Mouse (Mus musculus): Measurements from ENCODE around the gene Lcn9. TPM values are rescaled to one million over a fixed set of nuclear protein-coding genes. Genes with fewer than 3 reads are reported as not detected.

Lcn9 gene
- polyA plus RNA-seq, 1 experiment from 2014 or later = not detected

DNA sequence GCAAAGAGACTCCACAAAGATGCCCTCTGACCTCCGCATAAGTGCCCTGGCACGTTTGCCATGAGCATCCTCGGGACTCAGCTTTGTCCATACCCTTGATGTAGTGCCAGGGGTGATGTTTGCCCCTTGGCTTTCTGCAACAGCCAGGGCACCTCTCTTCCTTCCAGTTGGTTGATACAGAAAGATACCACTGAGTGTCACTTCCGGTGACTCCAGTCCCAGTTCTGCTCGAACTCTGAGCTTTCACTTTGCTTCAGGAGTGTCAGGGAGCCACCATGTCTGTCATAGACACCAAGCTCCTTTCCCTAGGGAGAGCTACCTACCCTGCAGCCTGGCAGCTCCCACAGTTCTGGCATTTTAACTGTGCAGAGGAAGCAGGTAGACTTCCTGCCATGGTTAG lies 31.0 kb downstream of the Lcn9 start:
- H3K4me3 ChIP-seq = no peak overlapping the region
- H3K36me3 ChIP-seq (replicated peaks) = no peaks in the 10 kb centered on the region
- no peaks in the 10 kb centered on the region; the same call in 1 of the 2 replicates for H3K27me3 ChIP-seq (replicated peaks; ENCODE audit: low read depth, poor library complexity, severe bottlenecking)
- WGBS = 87% methylated on average over 5 of the region's 5 CpGs
- no peaks in the 10 kb centered on the region for H3K9me3 ChIP-seq
- H3K27ac ChIP-seq (replicated peaks) = no peak overlapping the region
- no peak for DNase-seq (ENCODE audit: low spot score)
- H3K4me1 ChIP-seq = peaks cover 5% of the 10 kb centered on the region; the same call in 1 of the 2 replicates

DNA sequence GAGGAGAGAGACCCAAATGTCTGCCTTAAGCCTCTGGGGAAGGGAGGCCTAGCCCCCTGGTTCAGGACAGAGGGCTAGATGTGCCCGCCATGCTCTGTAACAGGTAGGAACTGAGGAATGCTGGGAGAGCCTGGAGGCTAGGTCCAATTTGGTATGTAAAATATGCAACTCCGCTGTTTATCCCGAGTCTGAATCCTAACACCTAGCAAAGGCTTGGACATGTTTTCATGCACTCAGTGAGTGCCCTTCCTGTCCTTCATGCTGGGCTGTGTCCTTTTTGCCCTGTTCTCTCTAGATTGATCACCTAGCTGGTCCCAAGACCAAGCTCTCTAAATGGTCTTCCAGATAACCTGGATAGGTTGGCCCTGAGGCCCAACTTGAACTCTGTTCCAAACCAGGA lies 36.9 kb downstream of the Lcn9 start:
- Histone ChIP-seq H3K27ac (replicated peaks) (no peak overlapping the region), H3K36me3 (replicated peaks) (no peaks in the 10 kb centered on the region), H3K4me3 (no peak overlapping the region), H3K4me1 (peaks cover 22% of the 10 kb centered on the region), H3K9me3 (no peaks in the 10 kb centered on the region), H3K27me3 (replicated peaks; ENCODE audit: low read depth, poor library complexity, severe bottlenecking) (peaks cover 32% of the 10 kb centered on the region)
- WGBS = 83% methylated on average over 3 of the region's 3 CpGs
- DNase-seq (ENCODE audit: low spot score) = no peak

DNA sequence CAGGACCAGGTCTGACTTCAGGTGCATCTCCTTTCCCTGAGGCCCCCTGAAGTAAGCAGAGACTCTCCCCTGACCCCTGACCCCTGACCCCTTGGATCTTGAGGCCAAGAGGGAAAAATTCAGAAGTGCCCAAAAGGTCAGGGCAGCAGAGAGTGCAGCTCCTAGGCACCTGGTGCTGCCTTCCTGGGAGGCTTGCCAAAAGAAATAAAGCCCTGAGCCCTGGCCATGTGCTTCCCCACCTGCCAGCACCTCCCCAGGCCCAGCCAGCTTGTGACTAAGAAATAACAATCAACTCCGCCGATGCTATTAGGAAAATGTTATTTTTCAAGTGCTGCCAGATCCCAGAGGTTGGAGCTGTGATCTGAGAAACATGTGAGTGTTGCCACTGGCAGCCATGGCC lies 39.1 kb downstream of the Lcn9 start:
- no peak for DNase-seq (ENCODE audit: low spot score)
- peaks cover 53% of the 10 kb centered on the region for H3K27me3 ChIP-seq (replicated peaks; ENCODE audit: low read depth, poor library complexity, severe bottlenecking)
- H3K27ac ChIP-seq (replicated peaks) = no peak overlapping the region
- no peak overlapping the region for H3K4me3 ChIP-seq
- H3K4me1 ChIP-seq = peaks cover 22% of the 10 kb centered on the region
- H3K9me3 ChIP-seq = no peaks in the 10 kb centered on the region
- WGBS = 76% methylated on average over 2 of the region's 2 CpGs
- no peaks in the 10 kb centered on the region for H3K36me3 ChIP-seq (replicated peaks)

DNA sequence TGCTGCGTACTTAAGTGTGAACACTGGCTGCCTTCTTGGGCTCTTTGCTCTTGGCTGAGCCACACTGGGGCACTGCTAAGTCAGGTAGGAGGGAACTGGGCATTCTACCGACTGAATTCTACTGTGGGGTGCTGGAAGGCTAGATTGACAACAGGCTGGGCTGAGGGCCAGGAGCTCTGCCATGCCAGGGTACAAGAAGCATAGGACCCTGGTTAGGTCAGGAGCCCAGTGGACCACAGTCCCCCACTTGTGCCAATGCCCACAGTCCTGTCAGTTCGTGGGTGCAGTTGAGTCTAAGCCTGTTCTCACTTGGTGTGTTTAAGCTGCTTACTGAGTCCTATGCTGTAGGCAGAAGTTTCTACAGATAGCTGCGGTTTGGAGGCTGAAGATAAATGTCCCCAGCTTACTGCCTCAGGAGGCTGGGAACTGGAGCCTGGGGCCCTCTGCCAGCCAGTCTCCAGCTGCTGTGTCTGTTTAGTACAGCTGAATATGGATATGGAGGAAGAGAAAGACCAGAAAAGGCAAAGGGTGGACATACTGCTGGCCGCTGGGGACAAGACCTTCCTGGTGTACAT lies 39.8 kb downstream of the Lcn9 start:
- Histone ChIP-seq H3K27me3 (replicated peaks; ENCODE audit: low read depth, poor library complexity, severe bottlenecking) (peaks cover 60% of the 10 kb centered on the region), H3K9me3 (no peaks in the 10 kb centered on the region), H3K27ac (replicated peaks) (no peak overlapping the region), H3K36me3 (replicated peaks) (no peaks in the 10 kb centered on the region), H3K4me1 (peaks cover 22% of the 10 kb centered on the region), H3K4me3 (peak overlapping the region; percentile 65; the same call in 1 of the 2 replicates)
- WGBS = 62% methylated on average over 5 of the region's 5 CpGs
- no peak for DNase-seq (ENCODE audit: low spot score)

- Histone ChIP-seq H3K4me1 (peaks cover 22% of the 10 kb centered on the region), H3K27me3 (replicated peaks; ENCODE audit: low read depth, poor library complexity, severe bottlenecking) (peaks cover 63% of the 10 kb centered on the region), H3K27ac (replicated peaks) (no peak within 1 kb of the TSS), H3K36me3 (replicated peaks) (no peaks in the 10 kb centered on the region), H3K4me3 (peak within 1 kb of the TSS; percentile 65), H3K9me3 (no peaks in the 10 kb centered on the region)
- DNase-seq (ENCODE audit: low spot score) = peak; percentile 73
- under 1% methylated on average over 51 of the region's 53 CpGs for WGBS
Observed at GRCm38 (mm10) chr2:25863337-25864131, 40.6 kb downstream of the Lcn9 start, which contains the start of gene Kcnt1. Kcnt1 (plus strand) TSS chr2:25863734.

- H3K4me1 ChIP-seq = peaks cover 22% of the 10 kb centered on the region
- peak overlapping the region; percentile 65 for H3K4me3 ChIP-seq
- H3K27ac ChIP-seq (replicated peaks) = no peak overlapping the region
- peaks cover 63% of the 10 kb centered on the region for H3K27me3 ChIP-seq (replicated peaks; ENCODE audit: low read depth, poor library complexity, severe bottlenecking)
- DNase-seq (ENCODE audit: low spot score) = no peak
- no peaks in the 10 kb centered on the region for H3K36me3 ChIP-seq (replicated peaks)
- H3K9me3 ChIP-seq = no peaks in the 10 kb centered on the region
- WGBS = 6% methylated on average over 18 of the region's 18 CpGs
Observed at GRCm38 (mm10) chr2:25864230-25864629, 41.3 kb downstream of the Lcn9 start.

DNA sequence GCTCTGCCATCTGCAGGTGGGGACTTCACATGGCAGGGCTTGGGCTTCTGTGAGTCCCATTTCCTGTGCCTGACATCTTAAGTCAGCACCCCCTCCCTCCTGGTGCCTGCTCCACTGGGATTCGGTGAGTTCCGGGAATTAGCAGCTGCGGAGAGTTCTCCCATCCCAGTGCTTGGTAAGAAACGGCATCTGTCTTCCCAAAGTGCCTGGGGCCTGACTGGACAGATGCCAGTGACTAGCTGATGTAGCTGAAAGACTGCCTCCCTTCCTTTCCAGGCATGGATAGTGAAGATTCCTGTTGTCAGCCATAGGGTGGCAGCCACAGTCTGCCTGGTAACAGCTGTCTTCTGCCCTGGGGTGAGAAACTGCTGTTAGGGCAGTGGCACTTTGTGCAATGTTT lies 42.5 kb downstream of the Lcn9 start:
- Histone ChIP-seq H3K4me3 (no peak overlapping the region), H3K9me3 (no peaks in the 10 kb centered on the region), H3K27me3 (replicated peaks; ENCODE audit: low read depth, poor library complexity, severe bottlenecking) (peaks cover 63% of the 10 kb centered on the region), H3K27ac (replicated peaks) (no peak overlapping the region), H3K4me1 (peaks cover 22% of the 10 kb centered on the region), H3K36me3 (replicated peaks) (no peaks in the 10 kb centered on the region)
- no peak for DNase-seq (ENCODE audit: low spot score)
- 7% methylated on average over 4 of the region's 4 CpGs for WGBS

- DNase-seq (ENCODE audit: low spot score) = no peak
- 58% methylated on average over 5 of the region's 5 CpGs for WGBS
- H3K4me3 ChIP-seq = no peak overlapping the region
- peaks cover 22% of the 10 kb centered on the region for H3K4me1 ChIP-seq
- peaks cover 63% of the 10 kb centered on the region for H3K27me3 ChIP-seq (replicated peaks; ENCODE audit: low read depth, poor library complexity, severe bottlenecking)
- no peak overlapping the region for H3K27ac ChIP-seq (replicated peaks)
- no peaks in the 10 kb centered on the region for H3K36me3 ChIP-seq (replicated peaks)
- H3K9me3 ChIP-seq = no peaks in the 10 kb centered on the region
Observed at GRCm38 (mm10) chr2:25866656-25867055, 43.7 kb downstream of the Lcn9 start.

Other genes with a start within 250 kb of the Lcn9 start
- 1.9 and 7.7 TPM in 2 replicates for gene Mamdc4, start 248.3 kb upstream of the Lcn9 start, polyA plus RNA-seq (2016; fragmentation: Nextera tagmentation; extraction: Ambion mirVana)
- gene Phpt1, start 247.9 kb upstream of the Lcn9 start, polyA plus RNA-seq (2016; fragmentation: Nextera tagmentation; extraction: Ambion mirVana) = 146 and 155 TPM in 2 replicates
- 0.05 and 0.16 TPM in 2 replicates for gene Ajm1, start 241.4 kb upstream of the Lcn9 start, polyA plus RNA-seq (2016; fragmentation: Nextera tagmentation; extraction: Ambion mirVana)
- 77.1 and 78.2 TPM in 2 replicates for gene Rabl6, start 214.6 kb upstream of the Lcn9 start, polyA plus RNA-seq (2016; fragmentation: Nextera tagmentation; extraction: Ambion mirVana)
- gene Ccdc183, start 205.5 kb upstream of the Lcn9 start, polyA plus RNA-seq (2016; fragmentation: Nextera tagmentation; extraction: Ambion mirVana) = 0.10 and 0.11 TPM in 2 replicates
- 16.6 and 17.2 TPM in 2 replicates for gene Tmem141, start 201.1 kb upstream of the Lcn9 start, polyA plus RNA-seq (2016; fragmentation: Nextera tagmentation; extraction: Ambion mirVana)
- 0.49 and 0.57 TPM in 2 replicates for gene Fcna, start 195.1 kb upstream of the Lcn9 start, polyA plus RNA-seq (2016; fragmentation: Nextera tagmentation; extraction: Ambion mirVana)
- 0.24 TPM in 1 of 2 replicates, not detected in the other for gene Lcn8, start 170.0 kb upstream of the Lcn9 start, polyA plus RNA-seq (2016; fragmentation: Nextera tagmentation; extraction: Ambion mirVana)
- gene Lcn5, start 165.2 kb upstream of the Lcn9 start, polyA plus RNA-seq (2016; fragmentation: Nextera tagmentation; extraction: Ambion mirVana) = not detected in 2 replicates
- not detected in 2 replicates for gene Lcn6, start 146.4 kb upstream of the Lcn9 start, polyA plus RNA-seq (2016; fragmentation: Nextera tagmentation; extraction: Ambion mirVana)
- gene Lcn10, start 140.4 kb upstream of the Lcn9 start, polyA plus RNA-seq (2016; fragmentation: Nextera tagmentation; extraction: Ambion mirVana) = not detected in 2 replicates
- gene Obp2a, start 123.1 kb upstream of the Lcn9 start, polyA plus RNA-seq (2016; fragmentation: Nextera tagmentation; extraction: Ambion mirVana) = not detected in 2 replicates
- 80.3 and 82.0 TPM in 2 replicates for gene Bmyc, start 116.4 kb upstream of the Lcn9 start, polyA plus RNA-seq (2016; fragmentation: Nextera tagmentation; extraction: Ambion mirVana)
- not detected in 2 replicates for gene Obp2b, start 86.1 kb upstream of the Lcn9 start, polyA plus RNA-seq (2016; fragmentation: Nextera tagmentation; extraction: Ambion mirVana)
- gene Lcn3, start 57.6 kb upstream of the Lcn9 start, polyA plus RNA-seq (2016; fragmentation: Nextera tagmentation; extraction: Ambion mirVana) = not detected in 2 replicates
- not detected in 2 replicates for gene Lcn11, start 46.1 kb upstream of the Lcn9 start, polyA plus RNA-seq (2016; fragmentation: Nextera tagmentation; extraction: Ambion mirVana)
- not detected in 2 replicates for gene Gm13539, start 40.9 kb upstream of the Lcn9 start, polyA plus RNA-seq (2016; fragmentation: Nextera tagmentation; extraction: Ambion mirVana)
- not detected in 2 replicates for gene Glt6d1, start 7.3 kb upstream of the Lcn9 start, polyA plus RNA-seq (2016; fragmentation: Nextera tagmentation; extraction: Ambion mirVana)
- not detected in 2 replicates for gene Sohlh1, start 24.1 kb downstream of the Lcn9 start, polyA plus RNA-seq (2016; fragmentation: Nextera tagmentation; extraction: Ambion mirVana)
- gene Kcnt1, start 40.6 kb downstream of the Lcn9 start, polyA plus RNA-seq (2016; fragmentation: Nextera tagmentation; extraction: Ambion mirVana) = 0.10 and 0.23 TPM in 2 replicates
- 36.1 and 41.9 TPM in 2 replicates for gene Camsap1, start 160.1 kb downstream of the Lcn9 start, polyA plus RNA-seq (2016; fragmentation: Nextera tagmentation; extraction: Ambion mirVana)
- gene Ubac1, start 198.6 kb downstream of the Lcn9 start, polyA plus RNA-seq (2016; fragmentation: Nextera tagmentation; extraction: Ambion mirVana) = 94.9 and 95.9 TPM in 2 replicates